Comparison of ENCODE assay signal across 19 mouse cellular contexts in the genomic region with DNA sequence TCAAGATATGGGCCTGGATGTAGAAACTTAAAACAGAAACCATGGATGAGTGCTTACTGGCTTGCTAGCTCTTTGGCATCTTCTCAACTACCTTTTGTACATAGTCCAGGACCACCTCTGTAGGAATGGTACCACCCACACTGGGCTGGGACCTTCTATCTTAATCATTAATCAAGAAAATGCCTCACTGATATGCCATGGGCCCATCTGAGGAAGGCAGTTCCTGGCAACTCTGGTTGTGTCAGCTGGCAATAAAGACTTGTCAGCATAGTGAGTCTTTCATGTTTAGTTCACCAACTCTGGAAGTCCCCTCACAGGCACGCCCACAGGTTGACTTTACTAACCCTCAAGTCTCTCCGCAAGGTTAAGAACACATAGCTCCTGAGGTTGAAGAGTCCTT. TPM values are rescaled to one million over a fixed set of nuclear protein-coding genes. Genes with fewer than 3 reads are reported as not detected.
A peak's percentile ranks its signal among the peaks of the same experiment; 100 is the strongest.
DNase-seq lines count a peak whose midpoint lies in the region; ATAC-seq lines count a peak whose summit lies in the region.
"Had no signal": no experiment of that assay in that cellular context is flagged by ENCODE, and none has a peak within 500 bp of the region (broad histone marks: within the 10 kb centered on the region; RNA-seq: fewer than 3 reads in every experiment).

No protein-coding gene starts in this region.

- H3K4me2 ChIP-seq in kidney, embryonic 16.5 days (replicated peaks; ENCODE audit: low read depth, low read length), result no peak overlapping the region
- no peak overlapping the region for H3K4me2 ChIP-seq in forebrain, embryonic 16.5 days (ENCODE audit: low read length)
- H3K4me2 ChIP-seq: heart, embryonic 11.5 days; hindbrain, embryonic 12.5 days; hindbrain, embryonic 15.5 days had no signal

- H3K27me3 ChIP-seq in kidney, embryonic 16.5 days (ENCODE audit: insufficient read depth, low read length), result no peaks in the 10 kb centered on the region
- no peaks in the 10 kb centered on the region for H3K27me3 ChIP-seq in forebrain, embryonic 16.5 days (replicated peaks; ENCODE audit: control insufficient read depth, insufficient read depth, low read length)
- H3K27me3 ChIP-seq: hindbrain, embryonic 12.5 days; hindbrain, embryonic 15.5 days had no signal

- H3K27ac ChIP-seq in kidney, embryonic 16.5 days (ENCODE audit: low read length), result no peak overlapping the region
- no peak overlapping the region for H3K27ac ChIP-seq in forebrain, embryonic 16.5 days (ENCODE audit: low read length)
- H3K27ac ChIP-seq: heart, adult 2 months; hindbrain, embryonic 12.5 days; hindbrain, embryonic 15.5 days had no signal

- H3K4me1 ChIP-seq in kidney, embryonic 16.5 days (ENCODE audit: insufficient read depth, low read length), result peaks cover 18% of the 10 kb centered on the region
- peaks cover 4% of the 10 kb centered on the region; the same call in 1 of the 2 replicates for H3K4me1 ChIP-seq in forebrain, embryonic 16.5 days (replicated peaks; ENCODE audit: control insufficient read depth, insufficient read depth, low read length)

- no peak for ATAC-seq in kidney, embryonic 16.5 days (ENCODE audit: low FRiP score, low TSS enrichment)
- ATAC-seq in forebrain, embryonic 16.5 days, result no peak
- ATAC-seq: CD4-positive, CD25-positive, alpha-beta regulatory T cell, adult 4 months; forebrain, embryonic 14.5 days had no signal

- H3K36me3 ChIP-seq in kidney, embryonic 16.5 days (ENCODE audit: insufficient read depth, low read length), result peaks cover 11% of the 10 kb centered on the region; the same call in 1 of the 2 replicates
- H3K36me3 ChIP-seq in forebrain, embryonic 16.5 days (ENCODE audit: control insufficient read depth, insufficient read depth), result no peaks in the 10 kb centered on the region
- H3K36me3 ChIP-seq: hindbrain, embryonic 12.5 days; hindbrain, embryonic 15.5 days had no signal

- DNase-seq in kidney, adult 18-20 months, result peak; percentile 50
- DNase-seq in kidney, adult 9 months, result peak; percentile 70
- DNase-seq in kidney, postnatal 10 days, result peak; percentile 36
- peak; percentile 32 to 68 for DNase-seq in kidney, postnatal 36 days
- DNase-seq: adrenal gland, adult 2 months; adrenal gland, postnatal 14 days; cerebellum, adult 11-12 months; cerebellum, adult 8-10 months; cerebellum, postnatal 10 days; cerebellum, postnatal 36 days; gastrocnemius, postnatal 25 days; heart, adult 2 months had no signal

- H3K9me3 ChIP-seq in kidney, embryonic 16.5 days (ENCODE audit: low read length), result no peaks in the 10 kb centered on the region
- H3K9me3 ChIP-seq in forebrain, embryonic 16.5 days (ENCODE audit: control insufficient read depth, low read length), result no peaks in the 10 kb centered on the region
- H3K9me3 ChIP-seq: hindbrain, embryonic 12.5 days; hindbrain, embryonic 15.5 days had no signal

- 91% methylated on average over 2 of the region's 2 CpGs for WGBS in kidney, embryonic 16.5 days
- 94% methylated on average over 2 of the region's 2 CpGs for WGBS in forebrain, embryonic 16.5 days

- no peak overlapping the region for H3K4me3 ChIP-seq in kidney, embryonic 16.5 days (ENCODE audit: low read length)
- H3K4me3 ChIP-seq in forebrain, embryonic 16.5 days (replicated peaks; ENCODE audit: low read length), result no peak overlapping the region
- H3K4me3 ChIP-seq: heart, adult 2 months; hindbrain, embryonic 12.5 days; hindbrain, embryonic 15.5 days had no signal

- H3K9ac ChIP-seq in kidney, embryonic 16.5 days (replicated peaks; ENCODE audit: low read length), result no peak overlapping the region
- no peak overlapping the region for H3K9ac ChIP-seq in forebrain, embryonic 16.5 days (replicated peaks; ENCODE audit: low read depth, low read length)
- H3K9ac ChIP-seq: hindbrain, embryonic 12.5 days; hindbrain, embryonic 15.5 days had no signal

RNA-seq across cellular contexts. Expression of gene Sema5a, which starts 5.5 kb away (rescaled TPM):
- polyA plus RNA-seq in kidney, embryonic 16.5 days (2015; fragmentation: Nextera tagmentation; extraction: Ambion mirVana), result 26.0 and 31.4 TPM in 2 replicates
- 12.1 and 13.5 TPM in 2 replicates for polyA plus RNA-seq in forebrain, embryonic 16.5 days (2015; fragmentation: Nextera tagmentation; extraction: Ambion mirVana)
